Mouse (Mus musculus) heart, adult 2 months (tissue): ENCODE measurements around the gene Nfkbie. TPM values are rescaled to one million over a fixed set of nuclear protein-coding genes. Genes with fewer than 3 reads are reported as not detected.

Experiments
- DNase-seq, 2 experiments: peaks; one replicate each; pipeline ENCODE4 v3.0.0; 2021
- H3K27ac ChIP-seq: fragments of 200-600 bp; 2 replicates; pipeline ENCODE4 v1.8.1; 2022
- H3K27me3 ChIP-seq: fragments of 200-500 bp; 2 replicates; pipeline ENCODE4 v1.6.1; 2012; ENCODE audit warnings: mild to moderate bottlenecking, low read length, inconsistent platforms, mixed read lengths; ENCODE audit not compliant: control insufficient read depth, insufficient read depth
- H3K36me3 ChIP-seq: fragments of 200-500 bp; 2 replicates; pipeline ENCODE4 v1.6.1; 2012; ENCODE audit warnings: low read length, inconsistent platforms; ENCODE audit not compliant: control insufficient read depth, insufficient read depth
- H3K4me1 ChIP-seq: fragments of 200-500 bp; 2 replicates; pipeline ENCODE4 v1.6.1; 2011; ENCODE audit warnings: low read length; ENCODE audit not compliant: control insufficient read depth, insufficient read depth
- H3K4me3 ChIP-seq: fragments of 200-600 bp; 2 replicates; pipeline ENCODE4 v1.8.1; 2022
- H3K79me2 ChIP-seq: fragments of 200-500 bp; replicated peaks from 2 replicates; pipeline ENCODE4 v1.6.1; 2012; ENCODE audit warnings: mild to moderate bottlenecking, inconsistent platforms, low read length, moderate library complexity, mixed read lengths; ENCODE audit not compliant: control insufficient read depth, insufficient read depth
- H3K9ac ChIP-seq: fragments of 200-500 bp; 2 replicates; pipeline ENCODE4 v1.6.1; 2012; ENCODE audit warnings: low read depth, mild to moderate bottlenecking, control low read depth, inconsistent platforms, low read length, mixed read lengths
- CTCF ChIP-seq: fragments of 200-600 bp; IDR thresholded peaks from 2 replicates; pipeline ENCODE4 v1.8.1; 2022; ENCODE audit warnings: antibody characterized with exemption, mild to moderate bottlenecking, moderate library complexity
- EP300 ChIP-seq: fragments of 200-500 bp; IDR thresholded peaks from 2 replicates; pipeline ENCODE4 v1.6.1; 2011; ENCODE audit warnings: low read depth, low read length, control low read depth; ENCODE audit not compliant: insufficient read depth
- POLR2A ChIP-seq: fragments of 200-500 bp; IDR thresholded peaks from 2 replicates; pipeline ENCODE4 v1.6.1; 2011; ENCODE audit warnings: mild to moderate bottlenecking, low read depth, low read length, control low read depth; ENCODE audit not compliant: insufficient read depth
- WGBS: fragments of 180-500 bp; shearing (Covaris S2); methylation state at CpG from one replicate; pipeline ENCODE4 v1.1.7; 2018; 5-methylcytosine and 5-hydroxymethylcytosine counted together
- intact Hi-C: fragments of 180-260 bp; cut with DNase I; formaldehyde crosslinking; loops from one replicate; pipeline ENCODE4 v1.15.1; 2025
- polyA plus RNA-seq: library from polyadenylated mRNA; depleted of rRNA; stranded (reverse); fragments of >200 nt; gene quantifications from 2 replicates; pipeline ENCODE4 v1.2.3, GENCODE M21; 2012
- total RNA-seq, 2 experiments: library from RNA; stranded (reverse); gene quantifications; 2 replicates each; pipeline ENCODE4 v1.2.3; 2021

The Nfkbie gene
- total and polyA plus RNA-seq, 3 experiments: 1.1 to 2.2 (median 1.1) TPM

GRCm38 (mm10) chr17:45536264-45536663 lies 19.2 kb upstream of the Nfkbie start:
- TF ChIP-seq CTCF: no peak
- no peak for TF ChIP-seq EP300
- TF ChIP-seq POLR2A: no peak
- H3K9ac ChIP-seq: no peak overlapping the region
- intact Hi-C loops: no loop called here
- peaks cover 1% of the 10 kb centered on the region for H3K27me3 ChIP-seq
- H3K36me3 ChIP-seq: no peaks in the 10 kb centered on the region
- H3K79me2 ChIP-seq: no peaks in the 10 kb centered on the region
- 8% methylated on average over 5 of the region's 5 CpGs for WGBS
- DNase-seq: no peak
- no peak overlapping the region for H3K27ac ChIP-seq
- H3K4me3 ChIP-seq: no peak overlapping the region
- no peaks in the 10 kb centered on the region for H3K4me1 ChIP-seq

DNA sequence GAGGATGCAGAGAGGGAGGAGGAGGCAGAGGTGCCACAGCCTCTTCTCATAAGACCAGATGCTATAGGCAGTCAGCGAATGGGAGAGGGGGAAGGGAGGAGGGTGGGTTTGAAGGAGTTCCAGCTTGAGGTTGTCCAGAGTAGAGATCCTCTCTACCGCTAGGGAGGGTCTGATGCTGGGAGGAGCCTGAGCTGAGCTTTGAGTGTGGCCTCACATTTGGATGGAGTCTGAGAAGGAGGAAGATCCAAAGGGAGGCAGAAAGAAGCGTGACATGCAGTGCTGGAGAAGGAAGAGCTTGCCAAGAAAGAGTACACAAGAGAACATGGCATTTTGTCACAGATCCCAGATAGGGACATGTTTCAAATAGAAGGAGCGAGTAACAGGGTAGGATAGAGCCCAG lies 17.1 kb upstream of the Nfkbie start:
- DNase-seq: no peak
- intact Hi-C loops: no loop called here
- H3K36me3 ChIP-seq: no peaks in the 10 kb centered on the region

GRCm38 (mm10) chr17:45539664-45540063 lies 15.8 kb upstream of the Nfkbie start:
- TF ChIP-seq CTCF: no peak
- TF ChIP-seq EP300: no peak
- TF ChIP-seq POLR2A: no peak
- no peaks in the 10 kb centered on the region for H3K36me3 ChIP-seq
- intact Hi-C loops: no loop called here
- no peak for DNase-seq
- no peak overlapping the region for H3K9ac ChIP-seq
- 69% methylated on average over 21 of the region's 21 CpGs for WGBS
- H3K27me3 ChIP-seq: peaks cover 6% of the 10 kb centered on the region
- H3K79me2 ChIP-seq: no peaks in the 10 kb centered on the region
- H3K4me1 ChIP-seq: no peaks in the 10 kb centered on the region
- no peak overlapping the region for H3K27ac ChIP-seq
- no peak overlapping the region for H3K4me3 ChIP-seq

More for the DNA sequence above, 17.1 kb upstream of the Nfkbie start:
- no peak overlapping the region for H3K27ac ChIP-seq
- no peak overlapping the region for H3K9ac ChIP-seq
- 52% methylated on average over 4 of the region's 4 CpGs for WGBS
- H3K4me3 ChIP-seq: no peak overlapping the region
- H3K79me2 ChIP-seq: no peaks in the 10 kb centered on the region
- peaks cover 1% of the 10 kb centered on the region for H3K27me3 ChIP-seq
- H3K4me1 ChIP-seq: no peaks in the 10 kb centered on the region
- TF ChIP-seq EP300 (no peak), CTCF (no peak), POLR2A (no peak)

DNA sequence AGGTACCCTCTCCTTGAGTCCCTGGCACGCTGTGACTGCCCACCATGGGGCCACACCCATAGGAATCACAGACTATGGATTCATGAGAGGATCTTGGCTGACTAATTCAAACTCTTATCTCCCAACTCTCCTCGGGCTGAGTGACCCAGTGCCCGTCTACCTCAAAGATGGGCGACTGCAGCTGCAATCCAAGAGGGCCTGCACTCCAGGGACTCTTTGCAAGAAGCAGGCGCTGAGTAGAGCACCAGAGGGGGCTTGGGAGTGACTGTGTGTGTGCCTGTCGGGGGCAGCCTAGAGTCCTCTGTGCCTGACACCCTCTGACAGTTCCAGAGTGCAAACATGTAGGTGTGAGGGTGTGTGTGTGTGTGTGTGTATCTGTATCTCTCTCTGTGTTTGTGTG lies 13.4 kb upstream of the Nfkbie start:
- H3K27me3 ChIP-seq: peaks cover 20% of the 10 kb centered on the region
- no peak overlapping the region for H3K27ac ChIP-seq
- H3K4me3 ChIP-seq: no peak overlapping the region
- intact Hi-C loops: no loop called here
- no peak for DNase-seq
- H3K9ac ChIP-seq: no peak overlapping the region
- H3K4me1 ChIP-seq: no peaks in the 10 kb centered on the region
- no peaks in the 10 kb centered on the region for H3K79me2 ChIP-seq
- no peaks in the 10 kb centered on the region for H3K36me3 ChIP-seq
- TF ChIP-seq CTCF (no peak), EP300 (no peak), POLR2A (no peak)
- WGBS: 21% methylated on average over 6 of the region's 6 CpGs

GRCm38 (mm10) chr17:45542705-45543104 lies 12.8 kb upstream of the Nfkbie start:
- intact Hi-C loops: no loop called here
- H3K36me3 ChIP-seq: no peaks in the 10 kb centered on the region
- H3K27ac ChIP-seq: no peak overlapping the region
- H3K79me2 ChIP-seq: no peaks in the 10 kb centered on the region
- no peak overlapping the region for H3K4me3 ChIP-seq
- 70% methylated on average over 2 of the region's 2 CpGs for WGBS
- DNase-seq: no peak
- peaks cover 21% of the 10 kb centered on the region for H3K27me3 ChIP-seq
- no peaks in the 10 kb centered on the region for H3K4me1 ChIP-seq
- no peak overlapping the region for H3K9ac ChIP-seq
- TF ChIP-seq EP300: no peak
- TF ChIP-seq POLR2A: no peak
- no peak for TF ChIP-seq CTCF

DNA sequence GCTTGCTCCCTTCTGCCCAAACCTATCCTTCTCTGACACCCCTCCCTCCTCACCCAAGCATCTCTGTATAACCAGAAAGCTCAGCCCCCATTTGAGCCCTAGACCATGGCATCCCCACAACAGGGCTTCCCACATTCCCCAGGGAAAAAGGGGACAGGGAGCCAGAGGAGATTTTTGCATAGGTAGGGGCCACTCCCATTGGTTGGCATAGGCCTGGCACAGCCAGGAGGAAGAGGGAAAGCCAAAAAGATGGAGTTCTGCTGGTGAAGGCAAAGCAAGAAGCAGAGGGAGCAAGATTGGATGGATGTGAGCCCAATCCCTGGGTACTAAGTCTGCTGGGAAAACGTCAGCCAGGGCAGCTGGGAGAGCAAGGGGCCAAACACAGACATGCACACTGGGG lies 12.4 kb upstream of the Nfkbie start:
- 29% methylated on average over 1 of the region's 1 CpGs for WGBS
- intact Hi-C loops: no loop called here
- DNase-seq: no peak
- TF ChIP-seq EP300: no peak
- TF ChIP-seq POLR2A: no peak
- TF ChIP-seq CTCF: no peak
- peaks cover 21% of the 10 kb centered on the region for H3K27me3 ChIP-seq
- H3K36me3 ChIP-seq: no peaks in the 10 kb centered on the region
- H3K9ac ChIP-seq: no peak overlapping the region
- no peaks in the 10 kb centered on the region for H3K79me2 ChIP-seq
- H3K4me3 ChIP-seq: no peak overlapping the region
- H3K4me1 ChIP-seq: no peaks in the 10 kb centered on the region
- no peak overlapping the region for H3K27ac ChIP-seq
